Mouse (Mus musculus) neural tube, embryonic 13.5 days (tissue): ENCODE measurements around the gene Aldh4a1. TPM values are rescaled to one million over a fixed set of nuclear protein-coding genes. Genes with fewer than 3 reads are reported as not detected.

Experiments
- ATAC-seq: fragments of 200-750 bp; cut with Nextera tagmentation; 2 replicates; pipeline ENCODE4 v1.8.0; 2017; ENCODE audit warnings: low read depth, mild to moderate bottlenecking, moderate TSS enrichment, moderate library complexity
- H3K27ac ChIP-seq: fragments of 300-500 bp; sonication (generic); replicated peaks from 2 replicates; pipeline ENCODE4 v1.5.1; 2015; ENCODE audit warnings: moderate library complexity, mild to moderate bottlenecking, inconsistent platforms
- H3K27me3 ChIP-seq: fragments of 300-500 bp; sonication (generic); 2 replicates; pipeline ENCODE4 v1.6.1; 2015; ENCODE audit warnings: mild to moderate bottlenecking, inconsistent platforms
- H3K36me3 ChIP-seq: fragments of 300-500 bp; sonication (generic); 2 replicates; pipeline ENCODE4 v1.6.1; 2015; ENCODE audit warnings: mild to moderate bottlenecking, inconsistent platforms
- H3K4me1 ChIP-seq: fragments of 300-500 bp; sonication (generic); replicated peaks from 2 replicates; pipeline ENCODE4 v1.6.1; 2015; ENCODE audit warnings: inconsistent platforms
- H3K4me2 ChIP-seq: fragments of 300-500 bp; sonication (generic); 2 replicates; pipeline ENCODE4 v1.6.1; 2015; ENCODE audit warnings: inconsistent platforms, mild to moderate bottlenecking, moderate library complexity
- H3K4me3 ChIP-seq: fragments of 300-500 bp; sonication (generic); 2 replicates; pipeline ENCODE4 v1.5.1; 2015; ENCODE audit warnings: mild to moderate bottlenecking, inconsistent platforms
- H3K9ac ChIP-seq: fragments of 300-500 bp; sonication (generic); 2 replicates; pipeline ENCODE4 v1.6.1; 2015; ENCODE audit warnings: moderate library complexity, mild to moderate bottlenecking, inconsistent platforms
- H3K9me3 ChIP-seq: fragments of 300-500 bp; sonication (generic); 2 replicates; pipeline ENCODE4 v1.6.1; 2016; ENCODE audit warnings: inconsistent platforms
- WGBS: fragments of 180-500 bp; shearing (Covaris S2); methylation state at CpG from one replicate; pipeline ENCODE4 v1.1.7; 2015; 5-methylcytosine and 5-hydroxymethylcytosine counted together
- polyA plus RNA-seq: library from polyadenylated mRNA; unstranded; fragments of >200 nt; fragmentation: Nextera tagmentation; extraction: Ambion mirVana; gene quantifications from 2 replicates; pipeline ENCODE4 v1.2.1, GENCODE M21; 2015

Gene Aldh4a1
- polyA plus RNA-seq, 1 experiment from 2014 or later = 23.6 TPM

GRCm38 (mm10) chr4:139650086-139650743 is 27.5 kb downstream of the Aldh4a1 start:
- Histone ChIP-seq H3K9me3 (no peaks in the 10 kb centered on the region), H3K36me3 (peaks cover 23% of the 10 kb centered on the region), H3K9ac (no peak overlapping the region), H3K4me3 (no peak overlapping the region), H3K27ac (no peak overlapping the region), H3K4me2 (no peak overlapping the region), H3K4me1 (peaks cover 9% of the 10 kb centered on the region; the same call in 1 of the 2 replicates), H3K27me3 (no peaks in the 10 kb centered on the region)
- WGBS = 52% methylated on average over 15 of the region's 15 CpGs
- ATAC-seq = no peak

GRCm38 (mm10) chr4:139650907-139651306 is 28.2 kb downstream of the Aldh4a1 start:
- Histone ChIP-seq H3K36me3 (peaks cover 18% of the 10 kb centered on the region), H3K4me3 (no peak overlapping the region), H3K27ac (no peak overlapping the region), H3K27me3 (no peaks in the 10 kb centered on the region), H3K9ac (0 out of 2 replicates have a peak overlapping the region, but pooled peaks have one; percentile 12), H3K9me3 (no peaks in the 10 kb centered on the region), H3K4me2 (no peak overlapping the region), H3K4me1 (peaks cover 9% of the 10 kb centered on the region; the same call in 1 of the 2 replicates)
- WGBS = 38% methylated on average over 11 of the region's 11 CpGs
- ATAC-seq = no peak

GRCm38 (mm10) chr4:139653238-139653637 is 30.6 kb downstream of the Aldh4a1 start, which contains the start of gene Tas1r2:
TSS of gene Tas1r2 (plus strand) at chr4:139653538.
- H3K27ac ChIP-seq = no peak within 1 kb of the TSS
- peaks cover 9% of the 10 kb centered on the region; the same call in 1 of the 2 replicates for H3K36me3 ChIP-seq
- no peaks in the 10 kb centered on the region for H3K27me3 ChIP-seq
- no peak within 1 kb of the TSS for H3K4me3 ChIP-seq
- H3K4me1 ChIP-seq = peaks cover 9% of the 10 kb centered on the region; the same call in 1 of the 2 replicates
- WGBS = 79% methylated on average over 8 of the region's 8 CpGs
- no peak within 1 kb of the TSS for H3K9ac ChIP-seq
- no peak within 1 kb of the TSS for H3K4me2 ChIP-seq
- ATAC-seq = no peak
- H3K9me3 ChIP-seq = no peaks in the 10 kb centered on the region

GRCm38 (mm10) chr4:139661897-139662296 is 39.2 kb downstream of the Aldh4a1 start:
- no peak overlapping the region for H3K27ac ChIP-seq
- no peaks in the 10 kb centered on the region for H3K4me1 ChIP-seq
- no peak for ATAC-seq
- no peaks in the 10 kb centered on the region for H3K36me3 ChIP-seq
- no peak overlapping the region for H3K9ac ChIP-seq
- peaks cover 5% of the 10 kb centered on the region; the same call in 1 of the 2 replicates for H3K9me3 ChIP-seq
- 90% methylated on average over 14 of the region's 14 CpGs for WGBS
- H3K4me3 ChIP-seq = no peak overlapping the region
- H3K27me3 ChIP-seq = no peaks in the 10 kb centered on the region
- no peak overlapping the region for H3K4me2 ChIP-seq

GRCm38 (mm10) chr4:139667632-139668031 is 45.0 kb downstream of the Aldh4a1 start:
- no peak overlapping the region for H3K27ac ChIP-seq
- no peak overlapping the region for H3K4me3 ChIP-seq
- no peak overlapping the region for H3K9ac ChIP-seq
- no peaks in the 10 kb centered on the region for H3K27me3 ChIP-seq
- 33% methylated on average over 6 of the region's 6 CpGs for WGBS
- no peaks in the 10 kb centered on the region for H3K36me3 ChIP-seq
- H3K9me3 ChIP-seq = no peaks in the 10 kb centered on the region
- ATAC-seq = no peak
- no peak overlapping the region for H3K4me2 ChIP-seq
- H3K4me1 ChIP-seq = no peaks in the 10 kb centered on the region

GRCm38 (mm10) chr4:139669847-139670246 is 47.2 kb downstream of the Aldh4a1 start:
- H3K9ac ChIP-seq = no peak overlapping the region
- WGBS = 18% methylated on average over 6 of the region's 6 CpGs

GRCm38 (mm10) chr4:139675696-139676095 is 53.0 kb downstream of the Aldh4a1 start:
- H3K9me3 ChIP-seq = peaks cover 11% of the 10 kb centered on the region; the same call in 1 of the 2 replicates
- no peak overlapping the region for H3K27ac ChIP-seq
- no peak overlapping the region for H3K4me2 ChIP-seq
- no peaks in the 10 kb centered on the region for H3K27me3 ChIP-seq
- H3K4me3 ChIP-seq = no peak overlapping the region
- no peak for ATAC-seq
- no peak overlapping the region for H3K9ac ChIP-seq
- WGBS = 49% methylated on average over 9 of the region's 9 CpGs
- peaks cover 5% of the 10 kb centered on the region for H3K4me1 ChIP-seq
- no peaks in the 10 kb centered on the region for H3K36me3 ChIP-seq

More at GRCm38 (mm10) chr4:139669847-139670246, 47.2 kb downstream of the Aldh4a1 start:
- Histone ChIP-seq H3K4me2 (no peak overlapping the region), H3K4me1 (no peaks in the 10 kb centered on the region), H3K4me3 (no peak overlapping the region), H3K27me3 (no peaks in the 10 kb centered on the region), H3K36me3 (no peaks in the 10 kb centered on the region), H3K27ac (no peak overlapping the region), H3K9me3 (no peaks in the 10 kb centered on the region)
- ATAC-seq = 0 out of 2 replicates have a peak, but pooled peaks have one; percentile 40

GRCm38 (mm10) chr4:139683728-139684638 is 61.3 kb downstream of the Aldh4a1 start:
- Histone ChIP-seq H3K4me1 (no peaks in the 10 kb centered on the region), H3K9ac (no peak overlapping the region), H3K9me3 (peaks cover 9% of the 10 kb centered on the region), H3K36me3 (no peaks in the 10 kb centered on the region), H3K27ac (no peak overlapping the region), H3K4me2 (no peak overlapping the region), H3K4me3 (no peak overlapping the region), H3K27me3 (no peaks in the 10 kb centered on the region)
- ATAC-seq = no peak
- 80% methylated on average over 22 of the region's 22 CpGs for WGBS

- Histone ChIP-seq H3K27me3 (no peaks in the 10 kb centered on the region), H3K4me3 (no peak overlapping the region), H3K9me3 (peaks cover 7% of the 10 kb centered on the region; the same call in 1 of the 2 replicates), H3K4me1 (0 out of 2 replicates have a peak, but pooled peaks cover under 1% of the 10 kb centered on the region), H3K9ac (no peak overlapping the region), H3K4me2 (no peak overlapping the region), H3K36me3 (no peaks in the 10 kb centered on the region), H3K27ac (no peak overlapping the region)
- ATAC-seq = no peak
- 9% methylated on average over 3 of the region's 3 CpGs for WGBS
Measured at GRCm38 (mm10) chr4:139684639-139685017, 62.0 kb downstream of the Aldh4a1 start.

- Histone ChIP-seq H3K4me2 (no peak overlapping the region), H3K27ac (no peak overlapping the region), H3K36me3 (no peaks in the 10 kb centered on the region), H3K4me3 (no peak overlapping the region), H3K4me1 (0 out of 2 replicates have a peak, but pooled peaks cover 6% of the 10 kb centered on the region), H3K9ac (no peak overlapping the region), H3K9me3 (no peaks in the 10 kb centered on the region), H3K27me3 (no peaks in the 10 kb centered on the region; the same call in 1 of the 2 replicates)
- 54% methylated on average over 9 of the region's 9 CpGs for WGBS
- ATAC-seq = no peak
Measured at GRCm38 (mm10) chr4:139688058-139688457, 65.4 kb downstream of the Aldh4a1 start.

- Histone ChIP-seq H3K4me3 (no peak overlapping the region), H3K4me2 (no peak overlapping the region), H3K9ac (no peak overlapping the region), H3K4me1 (0 out of 2 replicates have a peak, but pooled peaks cover 6% of the 10 kb centered on the region), H3K36me3 (no peaks in the 10 kb centered on the region), H3K27ac (no peak overlapping the region), H3K27me3 (no peaks in the 10 kb centered on the region; the same call in 1 of the 2 replicates), H3K9me3 (no peaks in the 10 kb centered on the region)
- ATAC-seq = no peak
- 43% methylated on average over 7 of the region's 7 CpGs for WGBS
Measured at GRCm38 (mm10) chr4:139689627-139690269, 67.1 kb downstream of the Aldh4a1 start.
